Mouse (Mus musculus): ENCODE measurements around the gene Slc9a9.

The Slc9a9 gene

GRCm38 (mm10) chr9:95266924-95267323 lies 597.2 kb downstream of the Slc9a9 start:
- intact Hi-C loops (cut with DNase I), result no loop called here

- intact Hi-C loops (cut with DNase I), result no loop called here
Measured at GRCm38 (mm10) chr9:95279590-95280344, 610.1 kb downstream of the Slc9a9 start.

Small RNA genes within 50 kb of the gene (microRNA-seq; reads per million reads assigned to microRNA genes)
- gene Mir7656, result 0 reads per million in 2 experiments

All from adrenal gland (tissue).